Comparison of ENCODE assay signal across 21 mouse cellular contexts in genomic region chr7:114132316-114132715, GRCm38 (mm10). TPM values are rescaled to one million over a fixed set of nuclear protein-coding genes. Genes with fewer than 3 reads are reported as not detected.
DNase-seq lines count a peak whose midpoint lies in the region; ATAC-seq and TF ChIP-seq lines count a peak whose summit lies in the region.
"Had no signal": no experiment of that assay in that cellular context is flagged by ENCODE, and none has a peak within 500 bp of the region (broad histone marks: within the 10 kb centered on the region; RNA-seq: fewer than 3 reads in every experiment).

No protein-coding gene starts in this region.

- no peaks in the 10 kb centered on the region for H3K4me1 ChIP-seq in hindbrain, embryonic 11.5 days (replicated peaks; ENCODE audit: control insufficient read depth, insufficient read depth, low read length)
- peaks cover 16% of the 10 kb centered on the region; the same call in 1 of the 2 replicates for H3K4me1 ChIP-seq in hindbrain, embryonic 10.5 days (replicated peaks)
- no peaks in the 10 kb centered on the region; the same call in 1 of the 2 replicates for H3K4me1 ChIP-seq in neural tube, embryonic 12.5 days
- no peaks in the 10 kb centered on the region for H3K4me1 ChIP-seq in forebrain, embryonic 15.5 days
- H3K4me1 ChIP-seq: embryonic facial prominence, embryonic 12.5 days; limb, embryonic 15.5 days had no signal

- no peak for TF ChIP-seq CTCF in layer of hippocampus, adult 2 months (conservative IDR thresholded peaks at IDR 0.05)

- peak; percentile 52; the same call in 1 of the 2 replicates for ATAC-seq in frontal cortex, adult (ENCODE audit: low TSS enrichment)
- no peak for ATAC-seq in hindbrain, embryonic 11.5 days (ENCODE audit: low FRiP score)
- ATAC-seq in neural tube, embryonic 12.5 days (ENCODE audit: low FRiP score, low read depth) = 0 out of 2 replicates have a peak, but pooled peaks have one; percentile 25
- no peak for ATAC-seq in forebrain, embryonic 15.5 days (replicated peaks)
- ATAC-seq: inflammation-experienced regulatory T-cells, adult 6 months; liver, postnatal 0 days had no signal

- WGBS in hindbrain, embryonic 11.5 days = 40% methylated on average over 8 of the region's 8 CpGs
- WGBS in hindbrain, embryonic 10.5 days = 41% methylated on average over 8 of the region's 8 CpGs
- 19% methylated on average over 8 of the region's 8 CpGs for WGBS in neural tube, embryonic 12.5 days
- 42% methylated on average over 8 of the region's 8 CpGs for WGBS in forebrain, embryonic 15.5 days

- H3K4me2 ChIP-seq in hindbrain, embryonic 11.5 days (replicated peaks; ENCODE audit: low read depth, low read length) = no peak overlapping the region
- no peak overlapping the region for H3K4me2 ChIP-seq in neural tube, embryonic 12.5 days (replicated peaks)
- no peak overlapping the region for H3K4me2 ChIP-seq in forebrain, embryonic 15.5 days (replicated peaks)
- H3K4me2 ChIP-seq: embryonic facial prominence, embryonic 12.5 days; heart, embryonic 11.5 days; limb, embryonic 15.5 days had no signal

- H3K36me3 ChIP-seq in hindbrain, embryonic 11.5 days (ENCODE audit: control insufficient read depth, insufficient read depth, low read length) = no peaks in the 10 kb centered on the region
- no peaks in the 10 kb centered on the region for H3K36me3 ChIP-seq in hindbrain, embryonic 10.5 days
- H3K36me3 ChIP-seq in neural tube, embryonic 12.5 days = no peaks in the 10 kb centered on the region
- H3K36me3 ChIP-seq in forebrain, embryonic 15.5 days = no peaks in the 10 kb centered on the region
- H3K36me3 ChIP-seq: embryonic facial prominence, embryonic 12.5 days; limb, embryonic 15.5 days; midbrain, embryonic 10.5 days had no signal

- H3K27me3 ChIP-seq in hindbrain, embryonic 11.5 days (ENCODE audit: control insufficient read depth, insufficient read depth, low read length) = no peaks in the 10 kb centered on the region
- H3K27me3 ChIP-seq in hindbrain, embryonic 10.5 days (ENCODE audit: insufficient read depth, poor library complexity, severe bottlenecking) = no peaks in the 10 kb centered on the region
- H3K27me3 ChIP-seq in neural tube, embryonic 12.5 days (replicated peaks) = no peaks in the 10 kb centered on the region
- no peaks in the 10 kb centered on the region for H3K27me3 ChIP-seq in forebrain, embryonic 15.5 days
- H3K27me3 ChIP-seq: CH12.LX; embryonic facial prominence, embryonic 12.5 days; limb, embryonic 15.5 days had no signal

- no peak for DNase-seq in frontal cortex, adult 2 months (ENCODE audit: extremely low spot score in 1 of 2, low spot score in 1 of 2)
- peak; percentile 4 for DNase-seq in hindbrain, embryonic 11.5 days (ENCODE audit: low spot score)
- no peak for DNase-seq in hindbrain, embryonic 10.5 days (ENCODE audit: low spot score)
- no peak for DNase-seq in neural tube, embryonic 10.5 days (ENCODE audit: extremely low spot score, low spot score)
- no peak for DNase-seq in layer of hippocampus, adult 2 months (ENCODE audit: low spot score in 2 of 2)
- DNase-seq: adrenal gland, postnatal 10 days; cerebellum, adult 18-20 months; gastrocnemius, postnatal 14 days; layer of hippocampus, postnatal 36 days; liver, postnatal 0 days; lung, postnatal 4 days; thymus, postnatal 25 days had no signal

- no peaks in the 10 kb centered on the region for H3K9me3 ChIP-seq in hindbrain, embryonic 11.5 days (ENCODE audit: control insufficient read depth, low read length)
- H3K9me3 ChIP-seq in hindbrain, embryonic 10.5 days = peaks cover 3% of the 10 kb centered on the region; the same call in 1 of the 2 replicates
- H3K9me3 ChIP-seq in neural tube, embryonic 12.5 days = no peaks in the 10 kb centered on the region
- no peaks in the 10 kb centered on the region for H3K9me3 ChIP-seq in forebrain, embryonic 15.5 days
- H3K9me3 ChIP-seq: embryonic facial prominence, embryonic 12.5 days; limb, embryonic 15.5 days; midbrain, embryonic 10.5 days had no signal

- H3K27ac ChIP-seq in hindbrain, embryonic 11.5 days (ENCODE audit: low read depth, low read length) = no peak overlapping the region
- no peak overlapping the region for H3K27ac ChIP-seq in hindbrain, embryonic 10.5 days
- H3K27ac ChIP-seq in neural tube, embryonic 12.5 days = no peak overlapping the region
- no peak overlapping the region for H3K27ac ChIP-seq in layer of hippocampus, adult 2 months
- H3K27ac ChIP-seq in forebrain, embryonic 15.5 days (replicated peaks) = no peak overlapping the region
- H3K27ac ChIP-seq: embryonic facial prominence, embryonic 12.5 days; limb, embryonic 15.5 days; midbrain, embryonic 10.5 days had no signal

- no peak overlapping the region for H3K9ac ChIP-seq in hindbrain, embryonic 11.5 days (ENCODE audit: low read depth, low read length)
- no peak overlapping the region for H3K9ac ChIP-seq in neural tube, embryonic 12.5 days
- no peak overlapping the region for H3K9ac ChIP-seq in forebrain, embryonic 15.5 days (replicated peaks)
- H3K9ac ChIP-seq: embryonic facial prominence, embryonic 12.5 days; limb, embryonic 15.5 days; liver, postnatal 0 days had no signal

- H3K4me3 ChIP-seq in hindbrain, embryonic 11.5 days (ENCODE audit: low read depth, low read length) = no peak overlapping the region
- no peak overlapping the region for H3K4me3 ChIP-seq in hindbrain, embryonic 10.5 days
- H3K4me3 ChIP-seq in neural tube, embryonic 12.5 days = no peak overlapping the region
- no peak overlapping the region for H3K4me3 ChIP-seq in layer of hippocampus, adult 2 months
- H3K4me3 ChIP-seq in forebrain, embryonic 15.5 days = no peak overlapping the region
- H3K4me3 ChIP-seq: embryonic facial prominence, embryonic 12.5 days; limb, embryonic 15.5 days; midbrain, embryonic 10.5 days had no signal

RNA-seq across cellular contexts. Expression of gene Rras2, which starts 14.7 kb away (rescaled TPM):
- polyA plus RNA-seq in frontal cortex, adult 2 months (2012; rRNA removed) = 19.0 and 19.6 TPM in 2 replicates
- 24.3 and 26.7 TPM in 2 replicates for polyA plus RNA-seq in hindbrain, embryonic 11.5 days (2014; fragmentation: Nextera tagmentation; extraction: Ambion mirVana)
- 21.0 and 27.3 TPM in 2 replicates for polyA plus RNA-seq in hindbrain, embryonic 10.5 days (2016; fragmentation: Nextera tagmentation; extraction: Ambion mirVana)
- polyA plus RNA-seq in neural tube, embryonic 12.5 days (2016; fragmentation: Nextera tagmentation; extraction: Ambion mirVana) = 20.6 and 20.7 TPM in 2 replicates
- 10 to 100 TPM; 26.0 to 27.6 TPM for total RNA-seq in layer of hippocampus, adult 2 months (2021)
- polyA plus RNA-seq in forebrain, embryonic 15.5 days (2015; fragmentation: Nextera tagmentation; extraction: Ambion mirVana) = 23.1 and 23.7 TPM in 2 replicates

Comparison
In these comparisons a context has a peak if more than half of its experiments do, and no peak if none do; other contexts are left out.
1. ATAC-seq: peak in frontal cortex, adult (single experiment) and neural tube, embryonic 12.5 days (single experiment); none in hindbrain, embryonic 11.5 days (single experiment) and forebrain, embryonic 15.5 days (single experiment).